Mouse (Mus musculus): ENCODE measurements around the gene Tubg2. TPM values are rescaled to one million over a fixed set of nuclear protein-coding genes. Genes with fewer than 3 reads are reported as not detected.
A peak's percentile ranks its signal among the peaks of the same experiment; 100 is the strongest.
"Not testable (repeated sequence)": the region's sequence is repeated elsewhere in the genome, so short reads cannot be mapped to it uniquely, and the experiment has no call there.

Gene Tubg2
- polyA plus RNA-seq, 1 experiment from 2014 or later: 4.3 TPM

- not testable (repeated sequence) for H3K36me3 ChIP-seq (ENCODE audit: control insufficient read depth, insufficient read depth, low read length); ATAC-seq (replicated peaks; ENCODE audit: insufficient number of reproducible peaks, low FRiP score, low TSS enrichment); H3K27ac ChIP-seq (ENCODE audit: low read depth, low read length); H3K9ac ChIP-seq (ENCODE audit: low read depth, low read length); H3K4me2 ChIP-seq; H3K9me3 ChIP-seq (replicated peaks; ENCODE audit: control insufficient read depth, low read length); H3K4me3 ChIP-seq (ENCODE audit: low read depth, low read length)
- 65% methylated on average over 9 of the region's 10 CpGs for WGBS (ENCODE audit: insufficient replicate concordance)
- H3K4me1 ChIP-seq (ENCODE audit: control insufficient read depth, insufficient read depth, low read length): peaks cover 14% of the 10 kb centered on the region; the same call in 1 of the 2 replicates
- H3K27me3 ChIP-seq (ENCODE audit: control insufficient read depth, insufficient read depth, low read length): peaks cover 23% of the 10 kb centered on the region
Measured at GRCm38 (mm10) chr11:101160151-101160550, 4.4 kb downstream of the Tubg2 start.

- ATAC-seq (replicated peaks; ENCODE audit: insufficient number of reproducible peaks, low FRiP score, low TSS enrichment); H3K36me3 ChIP-seq (ENCODE audit: control insufficient read depth, insufficient read depth, low read length); H3K9me3 ChIP-seq (replicated peaks; ENCODE audit: control insufficient read depth, low read length); H3K4me2 ChIP-seq; H3K9ac ChIP-seq (ENCODE audit: low read depth, low read length); H3K4me3 ChIP-seq (ENCODE audit: low read depth, low read length); H3K27ac ChIP-seq (ENCODE audit: low read depth, low read length): not testable (repeated sequence)
- peaks cover 13% of the 10 kb centered on the region; the same call in 1 of the 2 replicates for H3K4me1 ChIP-seq (ENCODE audit: control insufficient read depth, insufficient read depth, low read length)
- 79% methylated on average over 5 of the region's 8 CpGs for WGBS (ENCODE audit: insufficient replicate concordance)
- H3K27me3 ChIP-seq (ENCODE audit: control insufficient read depth, insufficient read depth, low read length): peaks cover 32% of the 10 kb centered on the region
Measured at GRCm38 (mm10) chr11:101160981-101161505, 5.3 kb downstream of the Tubg2 start.

- H3K36me3 ChIP-seq (ENCODE audit: control insufficient read depth, insufficient read depth, low read length): no peaks in the 10 kb centered on the region
- peaks cover 37% of the 10 kb centered on the region for H3K27me3 ChIP-seq (ENCODE audit: control insufficient read depth, insufficient read depth, low read length)
- H3K9ac ChIP-seq (ENCODE audit: low read depth, low read length): no peak overlapping the region
- no peaks in the 10 kb centered on the region for H3K9me3 ChIP-seq (replicated peaks; ENCODE audit: control insufficient read depth, low read length)
- 84% methylated on average over 15 of the region's 15 CpGs for WGBS (ENCODE audit: insufficient replicate concordance)
- H3K4me1 ChIP-seq (ENCODE audit: control insufficient read depth, insufficient read depth, low read length): peaks cover 13% of the 10 kb centered on the region; the same call in 1 of the 2 replicates
- no peak overlapping the region for H3K4me2 ChIP-seq
- H3K27ac ChIP-seq (ENCODE audit: low read depth, low read length): no peak overlapping the region
- no peak for ATAC-seq (replicated peaks; ENCODE audit: insufficient number of reproducible peaks, low FRiP score, low TSS enrichment)
- H3K4me3 ChIP-seq (ENCODE audit: low read depth, low read length): no peak overlapping the region
Measured at GRCm38 (mm10) chr11:101161551-101161950, 5.8 kb downstream of the Tubg2 start.

- Histone ChIP-seq H3K9ac (ENCODE audit: low read depth, low read length) (no peak overlapping the region), H3K27me3 (ENCODE audit: control insufficient read depth, insufficient read depth, low read length) (peaks cover 44% of the 10 kb centered on the region)
- 51% methylated on average over 5 of the region's 5 CpGs for WGBS (ENCODE audit: insufficient replicate concordance)
Measured at GRCm38 (mm10) chr11:101162301-101162700, 6.6 kb downstream of the Tubg2 start.

GRCm38 (mm10) chr11:101162772-101163171 is 7.1 kb downstream of the Tubg2 start:
- peaks cover 49% of the 10 kb centered on the region for H3K27me3 ChIP-seq (ENCODE audit: control insufficient read depth, insufficient read depth, low read length)
- no peak for ATAC-seq (replicated peaks; ENCODE audit: insufficient number of reproducible peaks, low FRiP score, low TSS enrichment)
- H3K9me3 ChIP-seq (replicated peaks; ENCODE audit: control insufficient read depth, low read length): no peaks in the 10 kb centered on the region
- H3K4me3 ChIP-seq (ENCODE audit: low read depth, low read length): no peak overlapping the region
- no peak overlapping the region for H3K4me2 ChIP-seq
- 71% methylated on average over 5 of the region's 5 CpGs for WGBS (ENCODE audit: insufficient replicate concordance)
- peaks cover 16% of the 10 kb centered on the region for H3K4me1 ChIP-seq (ENCODE audit: control insufficient read depth, insufficient read depth, low read length)
- H3K36me3 ChIP-seq (ENCODE audit: control insufficient read depth, insufficient read depth, low read length): peaks cover 3% of the 10 kb centered on the region; the same call in 1 of the 2 replicates
- no peak overlapping the region for H3K27ac ChIP-seq (ENCODE audit: low read depth, low read length)
- no peak overlapping the region for H3K9ac ChIP-seq (ENCODE audit: low read depth, low read length)

More at GRCm38 (mm10) chr11:101162301-101162700, 6.6 kb downstream of the Tubg2 start:
- no peak overlapping the region for H3K4me2 ChIP-seq
- H3K4me3 ChIP-seq (ENCODE audit: low read depth, low read length): no peak overlapping the region
- H3K27ac ChIP-seq (ENCODE audit: low read depth, low read length): no peak overlapping the region
- H3K4me1 ChIP-seq (ENCODE audit: control insufficient read depth, insufficient read depth, low read length): peaks cover 13% of the 10 kb centered on the region; the same call in 1 of the 2 replicates
- no peaks in the 10 kb centered on the region for H3K9me3 ChIP-seq (replicated peaks; ENCODE audit: control insufficient read depth, low read length)
- peaks cover 3% of the 10 kb centered on the region; the same call in 1 of the 2 replicates for H3K36me3 ChIP-seq (ENCODE audit: control insufficient read depth, insufficient read depth, low read length)
- ATAC-seq (replicated peaks; ENCODE audit: insufficient number of reproducible peaks, low FRiP score, low TSS enrichment): no peak

GRCm38 (mm10) chr11:101163476-101164350 is 8.0 kb downstream of the Tubg2 start:
- no peaks in the 10 kb centered on the region for H3K9me3 ChIP-seq (replicated peaks; ENCODE audit: control insufficient read depth, low read length)
- H3K4me1 ChIP-seq (ENCODE audit: control insufficient read depth, insufficient read depth, low read length): peaks cover 21% of the 10 kb centered on the region
- H3K27ac ChIP-seq (ENCODE audit: low read depth, low read length): no peak overlapping the region
- peak overlapping the region; percentile 39 for H3K4me3 ChIP-seq (ENCODE audit: low read depth, low read length)
- WGBS (ENCODE audit: insufficient replicate concordance): 21% methylated on average over 49 of the region's 49 CpGs
- ATAC-seq (replicated peaks; ENCODE audit: insufficient number of reproducible peaks, low FRiP score, low TSS enrichment): 0 out of 2 replicates have a peak, but pooled peaks have one; percentile 41
- H3K27me3 ChIP-seq (ENCODE audit: control insufficient read depth, insufficient read depth, low read length): peaks cover 59% of the 10 kb centered on the region
- H3K4me2 ChIP-seq: peak overlapping the region; percentile 75
- no peak overlapping the region for H3K9ac ChIP-seq (ENCODE audit: low read depth, low read length)
- peaks cover 3% of the 10 kb centered on the region; the same call in 1 of the 2 replicates for H3K36me3 ChIP-seq (ENCODE audit: control insufficient read depth, insufficient read depth, low read length)

- 10% methylated on average over 21 of the region's 21 CpGs for WGBS (ENCODE audit: insufficient replicate concordance)
- H3K27ac ChIP-seq (ENCODE audit: low read depth, low read length): no peak overlapping the region
- no peak for ATAC-seq (replicated peaks; ENCODE audit: insufficient number of reproducible peaks, low FRiP score, low TSS enrichment)
- H3K36me3 ChIP-seq (ENCODE audit: control insufficient read depth, insufficient read depth, low read length): peaks cover 3% of the 10 kb centered on the region; the same call in 1 of the 2 replicates
- H3K4me2 ChIP-seq: peak overlapping the region; percentile 75
- H3K27me3 ChIP-seq (ENCODE audit: control insufficient read depth, insufficient read depth, low read length): peaks cover 63% of the 10 kb centered on the region
- no peak overlapping the region for H3K9ac ChIP-seq (ENCODE audit: low read depth, low read length)
- H3K4me3 ChIP-seq (ENCODE audit: low read depth, low read length): peak overlapping the region; percentile 39
- no peaks in the 10 kb centered on the region for H3K9me3 ChIP-seq (replicated peaks; ENCODE audit: control insufficient read depth, low read length)
- peaks cover 25% of the 10 kb centered on the region for H3K4me1 ChIP-seq (ENCODE audit: control insufficient read depth, insufficient read depth, low read length)
Measured at GRCm38 (mm10) chr11:101164351-101164665, 8.6 kb downstream of the Tubg2 start.

- Histone ChIP-seq H3K36me3 (ENCODE audit: control insufficient read depth, insufficient read depth, low read length) (peaks cover 3% of the 10 kb centered on the region; the same call in 1 of the 2 replicates), H3K4me1 (ENCODE audit: control insufficient read depth, insufficient read depth, low read length) (peaks cover 31% of the 10 kb centered on the region), H3K9me3 (replicated peaks; ENCODE audit: control insufficient read depth, low read length) (no peaks in the 10 kb centered on the region), H3K4me3 (ENCODE audit: low read depth, low read length) (peak overlapping the region; percentile 39), H3K9ac (ENCODE audit: low read depth, low read length) (no peak overlapping the region), H3K27me3 (ENCODE audit: control insufficient read depth, insufficient read depth, low read length) (peaks cover 68% of the 10 kb centered on the region), H3K27ac (ENCODE audit: low read depth, low read length) (no peak overlapping the region), H3K4me2 (peak overlapping the region; percentile 75)
- no peak for ATAC-seq (replicated peaks; ENCODE audit: insufficient number of reproducible peaks, low FRiP score, low TSS enrichment)
- 18% methylated on average over 35 of the region's 35 CpGs for WGBS (ENCODE audit: insufficient replicate concordance)
Measured at GRCm38 (mm10) chr11:101164677-101165580, 9.2 kb downstream of the Tubg2 start.

All from heart, embryonic 11.5 days (tissue).